Mouse (Mus musculus) c-Kit-positive CD71-positive TER-119-positive erythroid progenitor cells, embryonic 14.5 days (primary cell): Measurements from ENCODE around the gene Hcn4.

Experiments
- DNase-seq: peaks from one replicate; pipeline ENCODE4 v3.0.0-alpha.2; 2013; ENCODE audit warnings: low spot score

The Hcn4 gene

DNA sequence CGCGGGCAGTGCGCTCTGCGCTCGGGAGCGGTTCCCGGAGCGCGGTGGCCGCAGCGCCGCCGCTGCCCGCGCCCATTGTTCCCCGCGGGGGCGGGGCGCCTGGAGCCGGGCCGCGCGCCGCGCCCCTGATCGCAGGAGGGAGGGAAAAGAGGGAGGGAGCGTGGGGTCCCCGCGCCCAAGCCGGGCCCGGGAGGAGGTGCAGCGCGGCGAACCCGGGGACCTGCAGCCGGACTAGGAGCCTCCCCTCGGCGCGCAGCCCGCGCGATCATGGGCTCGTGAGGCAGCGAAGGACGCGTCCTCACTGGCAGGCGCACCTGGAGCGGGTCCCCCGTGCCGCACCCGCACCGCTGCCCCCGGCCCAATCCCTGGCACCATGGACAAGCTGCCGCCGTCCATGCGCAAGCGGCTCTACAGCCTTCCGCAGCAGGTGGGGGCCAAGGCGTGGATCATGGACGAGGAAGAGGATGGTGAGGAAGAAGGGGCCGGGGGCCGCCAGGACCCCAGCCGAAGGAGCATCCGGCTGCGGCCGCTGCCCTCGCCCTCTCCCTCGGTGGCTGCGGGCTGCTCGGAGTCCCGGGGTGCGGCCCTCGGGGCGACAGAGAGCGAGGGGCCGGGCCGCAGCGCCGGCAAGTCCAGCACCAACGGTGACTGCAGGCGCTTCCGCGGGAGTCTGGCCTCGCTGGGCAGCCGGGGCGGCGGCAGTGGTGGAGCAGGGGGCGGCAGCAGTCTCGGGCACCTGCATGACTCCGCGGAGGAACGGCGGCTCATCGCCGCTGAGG lies at the start of gene Hcn4:
TSS of gene Hcn4 (plus strand) at position 274 of the 779 bp plus-strand sequence.
- DNase-seq = no peak

DNA sequence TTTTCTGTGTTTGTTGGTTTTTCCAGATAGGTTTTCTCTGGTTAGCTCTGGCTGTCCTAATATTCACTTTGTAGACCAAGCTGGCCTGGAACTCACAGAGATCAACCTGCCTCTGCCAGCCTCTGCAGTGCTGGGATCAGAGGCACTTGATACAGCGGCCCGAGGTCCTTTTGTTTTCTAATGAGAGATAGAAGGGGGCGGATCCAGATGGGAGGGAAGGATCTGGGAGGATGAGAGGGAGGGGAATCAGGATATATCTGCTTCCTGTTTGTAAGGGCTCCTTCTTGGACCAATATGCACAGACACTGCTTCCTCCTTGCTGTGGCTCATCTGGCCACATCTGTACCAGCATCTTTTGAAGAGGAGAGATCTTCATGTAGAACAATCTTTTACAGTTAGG lies 48.5 kb upstream of the Hcn4 start:
- no peak for DNase-seq

DNA sequence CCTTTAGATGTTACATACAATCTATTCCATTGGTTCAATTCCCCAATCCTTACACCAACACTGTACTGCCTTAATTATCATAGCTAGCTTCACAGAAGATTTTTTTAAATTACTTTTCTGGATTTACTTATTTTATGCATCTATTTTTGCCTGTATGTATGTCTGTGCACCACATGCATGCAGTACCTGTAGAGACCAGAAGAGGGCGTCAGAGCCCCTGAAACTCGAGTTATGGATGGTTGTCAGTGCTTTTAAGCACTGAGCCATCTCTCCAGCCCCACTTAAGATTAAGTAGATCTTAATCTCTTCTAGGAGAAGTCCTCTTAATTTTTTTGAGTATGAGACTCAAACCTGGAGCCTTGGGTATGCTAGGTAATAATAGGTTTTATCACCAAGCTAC lies 47.8 kb upstream of the Hcn4 start:
- peak; percentile 3 for DNase-seq

DNA sequence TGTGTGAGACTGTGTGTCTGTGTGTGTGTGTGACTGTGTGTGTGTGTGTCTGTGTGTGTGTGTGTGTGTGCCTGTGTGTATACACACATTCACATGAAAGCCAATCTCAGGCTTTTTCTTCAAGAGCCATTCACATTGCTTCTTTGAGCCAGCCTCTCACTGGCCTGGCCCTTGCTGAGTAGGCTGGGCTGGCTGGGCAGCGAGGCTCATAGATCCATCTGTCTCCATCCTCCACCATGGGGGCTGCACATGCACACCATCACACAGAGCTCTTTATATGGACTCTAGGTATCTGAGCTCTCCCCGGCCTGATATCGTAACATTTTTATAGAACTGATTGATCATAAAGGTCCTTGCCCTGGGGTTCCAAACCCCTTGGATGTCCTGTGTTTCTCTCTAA lies 33.7 kb upstream of the Hcn4 start:
- no peak for DNase-seq

DNA sequence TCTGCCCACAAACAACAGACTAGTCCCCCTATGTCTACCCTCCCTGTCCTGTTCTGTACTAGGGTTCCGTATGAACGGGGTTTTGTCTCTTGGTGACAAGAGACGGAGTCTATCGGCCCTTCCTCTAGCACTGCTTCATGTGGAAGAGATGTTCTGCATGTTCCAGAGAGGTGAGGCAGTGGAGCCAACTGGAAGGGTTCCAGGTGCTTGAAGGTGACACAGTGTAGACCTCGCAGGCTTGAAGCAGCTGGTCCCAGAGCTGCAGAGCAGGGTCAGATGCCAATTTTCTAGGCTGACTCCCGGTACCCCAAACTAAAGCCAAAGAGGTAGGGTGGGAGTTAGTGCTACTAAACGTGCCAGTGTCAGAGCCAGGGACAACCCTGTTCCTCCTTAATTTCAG lies 25.1 kb upstream of the Hcn4 start:
- DNase-seq = no peak

DNA sequence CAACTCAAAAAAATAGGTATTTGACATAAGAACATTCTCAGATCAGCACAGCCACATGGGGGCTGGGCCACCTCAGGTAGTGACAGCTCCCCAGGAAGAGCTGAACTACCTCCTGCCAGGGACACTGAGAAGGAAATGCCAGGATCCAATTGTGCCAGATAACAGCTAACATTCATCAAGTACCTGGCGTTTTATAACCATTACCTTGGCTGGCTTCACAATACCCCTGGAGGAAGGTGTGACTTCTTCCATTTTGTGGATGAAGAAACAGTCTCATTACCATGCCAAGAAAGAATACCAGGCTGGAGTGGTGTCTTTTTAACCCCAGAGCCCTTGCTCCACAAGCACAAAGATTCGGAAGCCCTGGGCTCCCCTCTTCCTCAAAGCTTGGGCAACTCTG lies 21.8 kb upstream of the Hcn4 start:
- no peak for DNase-seq

DNA sequence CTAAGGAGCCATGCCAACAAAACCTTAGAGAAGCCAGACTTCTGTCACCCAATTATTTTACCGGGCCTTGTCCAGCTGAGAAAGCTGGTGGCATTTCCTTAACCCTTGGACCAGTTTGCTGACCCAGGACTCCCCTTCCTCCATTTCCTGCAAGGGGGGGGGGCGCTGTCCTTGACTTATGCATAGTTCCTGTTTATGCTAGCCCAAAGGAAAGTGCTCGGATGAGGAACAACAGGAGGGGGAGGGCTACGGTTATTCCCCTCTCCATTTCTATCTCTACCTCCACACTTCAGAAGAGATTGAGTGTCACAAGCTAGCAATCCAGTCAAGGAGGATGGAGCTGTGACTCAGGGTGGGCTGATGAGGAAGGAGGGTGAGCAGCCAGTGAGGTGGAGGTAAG lies 20.9 kb upstream of the Hcn4 start:
- no peak for DNase-seq

DNA sequence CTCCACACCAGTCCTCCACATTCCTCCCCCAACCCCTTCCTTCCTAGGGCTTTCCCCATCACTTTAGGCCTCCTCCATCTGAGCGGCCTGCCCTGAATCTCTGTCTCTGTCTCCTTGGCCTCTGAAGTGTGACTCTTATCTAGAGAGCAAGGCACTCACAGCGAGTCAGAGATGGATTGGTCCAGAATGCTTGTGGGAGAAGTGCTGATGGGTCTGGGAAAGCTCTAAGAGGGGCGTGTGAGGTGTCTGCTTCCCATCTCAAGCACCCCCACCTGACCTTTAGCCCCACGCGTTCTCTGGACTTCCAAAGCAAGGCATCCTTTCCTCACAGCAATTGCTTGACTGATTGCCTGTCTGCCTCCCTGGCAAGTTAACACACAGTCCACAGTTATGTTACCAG lies 20.4 kb upstream of the Hcn4 start:
- no peak for DNase-seq

DNA sequence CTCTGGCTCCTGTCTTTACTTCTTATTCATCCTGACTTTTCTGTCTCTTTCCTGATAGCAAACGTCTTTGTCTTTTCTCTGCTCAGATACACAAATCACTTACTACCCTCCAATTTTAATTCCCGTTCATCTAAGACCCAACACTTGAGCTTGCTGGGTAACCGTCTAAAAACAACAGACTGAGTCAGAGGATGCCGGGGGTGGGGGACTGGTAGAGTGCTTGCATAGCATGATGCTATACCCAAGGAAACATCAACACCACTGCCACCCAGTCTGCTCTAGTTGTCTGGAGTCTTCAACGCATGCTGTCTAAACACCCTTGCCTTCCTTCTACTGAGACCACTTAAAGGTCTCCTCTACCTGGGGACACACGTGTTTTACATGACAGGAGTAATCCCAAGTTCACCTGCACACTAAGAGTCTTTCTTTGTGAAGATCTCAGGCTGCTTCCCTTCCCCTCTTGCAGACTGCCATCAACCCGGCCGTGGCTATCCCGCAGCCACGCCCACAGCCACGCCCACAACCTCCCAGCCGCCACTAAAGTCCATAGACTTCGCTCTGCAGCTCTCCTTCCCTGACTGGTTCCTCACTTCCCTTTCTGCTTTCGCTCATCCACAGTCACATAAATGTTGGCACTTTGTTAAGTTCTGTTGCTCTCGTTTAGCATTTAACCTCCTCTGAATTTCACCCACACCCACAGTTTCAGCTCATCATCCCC lies 17.5 kb upstream of the Hcn4 start:
- DNase-seq = peak; percentile 29

DNA sequence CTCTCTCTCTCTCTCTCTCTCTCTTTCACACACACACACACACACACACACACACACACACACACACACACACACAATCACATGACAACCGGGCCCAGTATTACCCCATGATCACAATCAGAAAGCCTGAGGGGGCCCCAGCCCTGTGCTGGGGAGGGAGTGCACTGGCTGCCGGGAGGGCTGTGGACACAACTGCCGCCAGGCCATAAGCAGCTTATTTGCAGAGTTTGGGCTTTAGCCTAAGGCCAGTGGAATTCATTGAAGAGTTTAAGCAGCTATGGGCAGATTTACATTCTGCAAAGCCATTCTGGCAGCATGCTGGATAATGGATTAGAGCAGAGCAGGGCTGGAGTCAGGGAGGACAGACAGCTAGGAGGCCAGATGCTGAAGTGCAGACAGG lies 12.0 kb upstream of the Hcn4 start:
- no peak for DNase-seq

DNA sequence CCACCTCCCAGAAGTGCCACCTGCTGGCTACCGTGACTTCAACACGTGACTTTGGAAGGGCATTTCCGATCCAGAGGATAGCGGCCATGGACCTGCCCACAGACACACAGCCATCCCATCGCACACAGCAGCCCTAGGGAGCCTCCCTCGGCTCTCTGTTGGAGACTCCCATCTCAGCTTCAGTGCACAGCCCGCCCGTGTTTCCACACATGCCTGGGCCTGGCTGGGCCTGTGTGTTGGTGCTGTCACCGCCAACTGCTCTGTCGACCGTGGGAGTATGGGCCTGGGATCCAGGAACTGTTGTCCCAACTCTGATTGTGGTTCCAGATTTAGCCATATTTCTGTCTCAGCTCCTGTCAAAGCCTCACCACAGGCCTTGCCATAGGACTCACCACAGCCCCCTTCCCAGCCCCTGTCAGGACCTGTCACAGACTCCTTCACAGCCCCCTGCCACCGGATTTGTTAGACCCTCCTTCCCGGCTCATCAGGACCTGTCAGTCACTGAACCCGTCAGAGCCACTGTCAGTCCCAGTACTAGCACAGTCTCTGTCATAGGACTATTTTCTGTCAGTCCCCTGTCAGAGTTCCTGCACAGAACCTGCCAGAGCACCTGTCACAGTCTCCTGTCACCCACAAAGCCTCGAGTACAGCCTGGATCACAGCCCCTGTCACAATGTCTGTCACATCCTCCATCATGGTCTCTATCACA lies 7.5 kb upstream of the Hcn4 start:
- no peak for DNase-seq

DNA sequence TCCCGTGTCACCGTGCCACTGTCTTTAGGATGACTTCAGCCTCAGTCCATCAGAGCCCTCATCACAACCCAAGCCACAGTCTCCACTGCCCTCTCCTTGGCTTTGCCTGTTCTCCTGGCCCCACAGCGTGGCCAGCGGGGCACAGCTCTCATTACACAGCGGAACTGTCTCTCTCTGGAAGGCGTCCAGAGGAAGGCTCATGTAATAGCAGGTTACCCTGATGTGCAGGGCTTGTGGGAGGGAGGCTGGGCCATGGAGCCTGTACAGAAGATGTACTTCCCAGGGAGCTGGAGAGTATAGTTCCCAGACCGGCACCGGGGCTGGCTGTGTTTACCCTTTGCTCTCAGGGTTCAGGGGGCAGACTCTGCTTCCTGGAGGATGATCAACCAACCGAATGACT lies 6.8 kb upstream of the Hcn4 start:
- no peak for DNase-seq

DNA sequence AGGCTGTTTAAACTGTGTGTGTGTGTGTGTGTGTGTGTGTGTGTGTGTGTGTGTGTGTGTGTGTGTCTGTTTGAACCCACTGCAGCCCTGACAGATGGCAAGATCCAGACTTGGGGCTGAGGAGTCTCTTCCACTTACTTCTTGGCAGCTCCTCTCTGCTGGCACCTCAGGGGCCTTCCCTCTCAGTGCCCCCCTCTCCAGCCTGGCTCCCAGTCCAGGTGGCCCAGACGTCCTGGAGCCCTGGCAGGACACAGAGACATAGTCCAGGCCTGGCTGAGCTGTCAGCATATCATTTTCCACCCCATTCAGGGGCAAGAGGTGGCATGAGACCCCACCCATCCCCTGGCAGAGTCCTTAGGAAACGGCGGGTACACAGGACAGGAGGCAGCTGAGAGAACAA lies 5.5 kb upstream of the Hcn4 start:
- no peak for DNase-seq

DNA sequence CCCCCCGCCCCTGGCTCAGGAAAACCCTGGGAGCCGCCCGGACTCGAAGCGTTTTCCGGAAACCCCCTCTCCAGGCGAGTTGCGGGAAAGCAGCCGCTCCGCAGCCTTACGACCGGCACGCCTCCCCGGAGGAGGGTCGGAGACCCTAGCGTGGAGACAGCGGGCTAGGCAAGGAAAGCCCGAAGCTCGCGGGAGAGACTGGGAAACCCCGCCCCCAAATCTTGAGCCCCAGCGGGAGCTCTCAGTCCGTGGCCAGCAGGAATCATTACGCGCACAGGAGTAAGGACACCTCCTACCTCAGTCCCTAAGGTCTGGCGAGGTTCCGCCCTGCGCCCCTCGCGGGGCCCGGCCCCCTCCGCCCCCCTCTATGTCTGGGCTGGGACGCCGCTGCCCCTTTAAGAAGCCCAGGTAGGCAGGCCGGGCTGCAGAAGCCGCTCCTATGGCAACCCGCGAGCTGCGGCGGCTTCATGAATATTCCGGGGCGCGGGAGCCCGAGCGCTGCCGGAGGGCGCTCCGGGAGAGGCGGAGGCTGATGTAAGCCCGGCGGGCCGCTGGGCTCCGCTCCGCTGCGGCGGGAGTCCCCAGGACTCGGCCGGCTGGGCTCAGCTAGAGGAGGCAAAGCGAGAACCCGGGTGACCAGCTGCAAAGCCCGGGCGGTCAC lies 651 bp upstream of the Hcn4 start:
- DNase-seq = no peak

DNA sequence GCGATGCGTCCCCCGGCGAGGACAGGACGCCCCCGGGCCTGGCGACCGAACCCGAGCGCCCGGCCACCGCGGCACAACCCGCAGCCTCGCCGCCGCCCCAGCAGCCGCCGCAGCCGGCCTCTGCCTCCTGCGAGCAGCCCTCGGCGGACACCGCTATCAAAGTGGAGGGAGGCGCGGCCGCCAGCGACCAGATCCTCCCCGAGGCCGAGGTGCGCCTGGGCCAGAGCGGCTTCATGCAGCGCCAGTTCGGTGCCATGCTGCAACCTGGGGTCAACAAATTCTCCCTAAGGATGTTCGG lies 655 bp downstream of the Hcn4 start:
- DNase-seq = no peak

DNA sequence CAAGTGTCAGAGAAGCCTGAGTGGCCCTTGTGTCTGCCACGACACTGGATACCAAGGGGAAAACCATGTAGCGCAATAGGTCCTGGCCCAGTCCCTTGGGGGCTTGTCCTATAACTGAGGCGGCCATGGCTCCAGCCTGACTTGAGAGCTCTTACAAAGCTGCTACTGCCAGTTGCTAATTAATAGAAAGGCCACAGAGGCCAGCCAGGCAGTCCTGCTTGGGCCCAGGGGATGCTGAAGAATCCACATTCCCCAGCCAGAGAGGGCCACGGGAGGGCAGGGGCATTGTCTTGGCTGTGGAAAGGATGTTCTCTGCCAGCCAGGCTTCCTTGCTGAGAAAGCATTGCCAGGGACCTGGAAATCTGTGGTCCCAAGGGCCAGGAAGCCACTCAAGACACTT lies 6.4 kb downstream of the Hcn4 start:
- DNase-seq = no peak

DNA sequence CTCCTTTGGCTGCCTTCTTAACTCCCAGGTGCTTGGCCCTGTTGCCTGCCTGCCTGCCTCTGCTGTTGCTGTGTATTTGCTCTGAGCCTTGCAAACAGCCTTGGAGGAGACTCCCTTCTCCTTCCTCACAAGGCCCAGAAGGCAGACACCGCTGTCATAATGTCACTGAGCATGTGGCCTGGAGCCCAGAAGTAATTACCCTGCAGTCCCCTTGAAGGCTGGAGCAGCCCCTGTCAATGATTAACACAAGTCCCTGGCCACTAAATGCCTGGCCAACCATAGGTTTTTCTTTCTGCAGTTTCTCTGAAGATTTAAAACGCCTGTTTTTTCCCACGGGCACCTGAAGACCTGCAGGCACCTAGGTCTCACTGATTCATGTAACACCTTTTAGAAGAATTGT lies 9.7 kb downstream of the Hcn4 start:
- no peak for DNase-seq

DNA sequence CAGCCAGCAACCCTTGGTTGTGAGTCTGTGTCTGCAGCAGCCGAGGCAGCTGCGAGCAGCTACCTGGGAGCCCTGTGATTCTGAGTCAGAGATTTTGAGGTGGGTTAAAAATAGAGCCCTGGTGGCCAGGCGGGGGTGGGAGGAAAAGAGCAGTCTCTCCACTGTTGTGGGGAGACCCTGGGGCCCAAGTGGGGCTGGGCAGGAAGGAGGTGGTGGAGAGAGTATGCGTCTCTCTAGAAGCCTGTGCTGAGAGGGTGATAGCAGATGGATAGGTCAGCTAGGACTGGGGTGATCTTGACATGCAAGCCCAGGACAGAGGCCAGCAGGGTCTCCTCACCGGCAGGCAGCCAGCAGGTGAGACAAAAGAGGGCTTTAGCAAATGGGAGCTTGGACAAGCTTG lies 14.0 kb downstream of the Hcn4 start:
- DNase-seq = no peak

DNA sequence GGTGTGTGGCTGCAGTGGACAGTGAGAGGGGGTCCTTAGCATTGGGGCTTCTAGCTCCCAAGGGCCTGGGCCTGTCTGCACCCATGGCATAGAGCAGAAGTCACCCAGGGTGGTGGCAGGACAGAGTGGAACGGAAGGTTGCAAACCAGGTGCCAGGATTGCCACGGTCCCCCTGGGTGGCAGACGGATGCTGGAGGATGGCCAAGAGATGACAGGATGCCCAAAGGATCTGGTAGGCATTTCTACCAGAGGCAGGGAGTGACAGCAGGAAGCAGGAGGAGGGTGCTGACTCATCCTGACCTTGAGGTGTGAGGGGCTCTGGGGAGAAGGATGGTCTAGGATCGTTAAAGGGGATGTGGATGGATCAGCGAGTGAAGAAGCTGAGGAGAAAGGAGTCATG lies 15.3 kb downstream of the Hcn4 start:
- DNase-seq = no peak

DNA sequence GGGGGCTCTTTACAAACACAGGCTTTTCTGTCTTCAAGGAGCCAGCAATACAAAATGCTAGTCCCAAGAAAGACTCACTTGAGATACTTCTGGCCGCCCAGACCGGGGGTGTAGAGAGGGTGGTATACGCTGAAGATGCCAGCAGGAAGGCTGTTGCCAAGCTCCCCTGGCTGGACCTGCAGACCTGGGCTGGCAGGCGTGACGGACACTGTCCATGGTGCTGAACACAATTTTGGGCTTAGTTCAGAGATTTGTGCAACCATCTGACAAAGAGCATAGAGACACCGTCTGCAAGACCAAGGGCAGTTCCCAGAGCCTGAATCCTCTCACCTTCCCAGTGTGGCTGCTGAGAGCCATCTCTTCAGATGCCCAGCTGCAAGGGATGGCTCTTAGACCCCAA lies 18.4 kb downstream of the Hcn4 start:
- DNase-seq = peak; percentile 42

DNA sequence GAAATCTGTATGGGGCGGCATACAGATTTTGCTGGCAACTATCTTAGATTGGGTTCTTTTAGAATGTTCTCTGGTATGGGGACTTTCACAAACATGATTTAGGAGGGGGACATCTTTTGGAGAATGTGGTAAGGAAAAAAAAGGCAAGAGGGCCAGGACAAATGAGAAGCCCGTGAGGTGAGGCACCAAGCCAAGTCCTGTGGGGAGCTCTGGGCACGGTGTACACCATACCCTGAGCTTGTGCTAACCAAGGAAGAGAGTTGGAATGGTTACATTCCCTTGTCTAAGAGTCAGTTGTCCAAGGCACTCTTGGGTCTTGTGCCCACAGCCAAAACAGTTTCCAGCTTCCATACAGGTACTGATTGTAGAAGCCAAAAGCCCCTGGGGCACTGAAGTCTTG lies 21.4 kb downstream of the Hcn4 start:
- DNase-seq = no peak

DNA sequence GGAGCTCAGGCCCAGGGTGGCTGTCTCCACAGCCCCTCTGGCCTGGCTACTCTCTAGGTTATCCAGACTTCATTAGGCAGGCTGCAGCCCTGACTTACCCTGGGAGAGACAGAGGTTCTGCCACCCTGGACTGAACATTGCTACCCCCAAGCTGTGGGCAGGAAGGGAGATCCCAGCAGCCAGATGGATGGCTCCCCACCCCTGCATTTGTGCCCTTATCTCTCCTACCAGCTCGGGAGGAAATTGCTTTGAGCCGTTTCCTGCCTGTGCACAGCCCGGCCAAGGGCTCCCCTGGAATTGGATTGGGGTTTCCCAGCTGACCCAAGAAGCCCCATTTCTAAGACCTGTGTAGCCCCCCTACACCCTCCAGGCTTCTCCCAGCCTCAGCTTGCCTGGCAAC lies 23.8 kb downstream of the Hcn4 start:
- no peak for DNase-seq

DNA sequence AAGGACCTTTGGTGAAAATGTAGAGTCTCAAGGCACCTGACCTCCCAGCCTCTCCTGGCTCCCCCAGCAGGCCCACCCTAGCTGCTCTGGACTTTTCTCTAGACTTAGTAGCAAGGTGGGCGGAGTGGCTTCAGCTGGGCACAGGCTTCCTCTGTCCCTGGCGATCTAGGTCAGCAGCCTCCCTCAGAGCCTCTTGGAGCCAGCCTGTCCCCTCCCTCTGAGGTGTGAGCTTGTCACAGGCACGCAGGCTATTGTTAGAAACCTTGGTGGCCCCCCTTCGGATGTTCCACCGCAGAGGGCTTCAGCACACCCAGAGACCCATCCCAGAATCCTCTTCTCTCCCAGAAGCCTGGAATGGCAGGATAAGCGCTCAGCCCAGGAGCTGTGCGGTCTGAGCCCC lies 24.5 kb downstream of the Hcn4 start:
- DNase-seq = no peak
